In the genomic region with DNA sequence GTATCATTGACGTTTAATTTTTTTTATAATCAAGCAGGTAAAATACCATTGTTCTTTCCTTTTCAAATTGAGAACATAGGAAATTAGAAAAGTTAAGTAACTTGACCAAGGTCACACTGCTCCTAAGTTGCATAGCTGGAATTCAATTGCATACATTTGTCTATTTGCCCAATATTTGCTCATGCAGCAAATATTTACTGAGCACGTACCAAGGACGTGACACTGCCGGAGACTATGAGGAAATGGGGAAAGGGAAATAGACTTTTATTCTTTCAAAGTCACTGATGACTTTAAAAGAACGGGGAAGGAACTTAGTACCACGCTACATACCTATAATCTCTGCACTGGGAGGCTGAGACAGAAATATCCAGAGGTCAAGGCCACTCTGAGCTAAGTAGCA, we compare ENCODE assay signal across 13 mouse cellular contexts.
"Had no signal": no experiment of that assay in that cellular context is flagged by ENCODE, and none has a peak within 500 bp of the region (broad histone marks: within the 10 kb centered on the region; RNA-seq: fewer than 3 reads in every experiment).

No protein-coding gene starts in this region.

- DNase-seq: kidney, adult 18-20 months; kidney, postnatal 25 days; spleen, adult 18-20 months; thymus, postnatal 36 days had no signal

- H3K27ac ChIP-seq: hindbrain, embryonic 12.5 days; limb, embryonic 15.5 days; macrophage; midbrain, embryonic 15.5 days; neural tube, embryonic 12.5 days had no signal

- H3K4me1 ChIP-seq: hindbrain, embryonic 12.5 days; limb, embryonic 15.5 days; midbrain, embryonic 15.5 days; neural tube, embryonic 12.5 days had no signal

- ATAC-seq: hindbrain, embryonic 16.5 days; inflammation-experienced regulatory T-cells, adult 6 months; midbrain, embryonic 15.5 days had no signal

- H3K4me2 ChIP-seq: hindbrain, embryonic 12.5 days; limb, embryonic 15.5 days; midbrain, embryonic 11.5 days; midbrain, embryonic 15.5 days; neural tube, embryonic 12.5 days had no signal

- H3K27me3 ChIP-seq: hindbrain, embryonic 12.5 days; limb, embryonic 15.5 days; midbrain, embryonic 15.5 days; neural tube, embryonic 12.5 days had no signal

- H3K9me3 ChIP-seq: hindbrain, embryonic 12.5 days; limb, embryonic 15.5 days; midbrain, embryonic 15.5 days; neural tube, embryonic 12.5 days had no signal

- H3K36me3 ChIP-seq: hindbrain, embryonic 12.5 days; limb, embryonic 15.5 days; midbrain, embryonic 15.5 days; neural tube, embryonic 12.5 days had no signal

- H3K9ac ChIP-seq: hindbrain, embryonic 12.5 days; limb, embryonic 15.5 days; midbrain, embryonic 15.5 days; neural tube, embryonic 12.5 days had no signal

- H3K4me3 ChIP-seq: hindbrain, embryonic 12.5 days; limb, embryonic 15.5 days; megakaryocyte, embryonic 14.5 days; midbrain, embryonic 15.5 days; neural tube, embryonic 12.5 days had no signal
